Mouse (Mus musculus) thymus, adult 2 months (tissue): ENCODE data around the gene Tnfsf13.

Experiments used
- CTCF ChIP-seq: fragments of 200-500 bp; IDR thresholded peaks from 2 replicates; pipeline ENCODE4 v1.5.1; 2012; ENCODE audit warnings: mild to moderate bottlenecking, control low read depth, low read length, moderate library complexity, borderline replicate concordance; ENCODE audit not compliant: control insufficient read depth, poor library complexity, insufficient read depth; ENCODE audit errors: extremely low read depth
- POLR2A ChIP-seq: fragments of 200-500 bp; IDR thresholded peaks from 2 replicates; pipeline ENCODE4 v1.6.1; 2012; ENCODE audit warnings: mild to moderate bottlenecking, low read length, control low read depth, moderate library complexity; ENCODE audit not compliant: control insufficient read depth, poor library complexity, insufficient read depth; ENCODE audit errors: extremely low read depth

DNA sequence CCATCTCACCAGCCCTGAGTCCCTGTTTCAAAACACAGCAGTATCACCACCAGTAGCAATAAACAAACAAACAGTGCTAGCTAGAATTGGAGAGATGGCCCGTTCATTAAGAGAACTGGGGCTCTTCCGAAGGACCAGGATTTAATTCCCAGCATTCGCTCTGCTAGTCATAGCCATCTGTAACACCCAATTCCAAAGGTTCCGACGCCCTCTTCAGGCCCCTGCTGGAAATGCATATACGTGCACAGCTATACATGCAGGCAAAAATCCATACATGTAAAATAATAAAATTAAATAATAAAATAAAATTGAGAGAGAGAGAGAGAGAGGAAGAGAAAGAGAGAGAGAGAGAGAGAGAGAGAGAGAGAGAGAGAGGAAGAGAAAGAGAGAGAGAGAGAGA is 33.8 kb upstream of the Tnfsf13 start:
- no peak for TF ChIP-seq CTCF
- TF ChIP-seq POLR2A = no peak
